Mouse (Mus musculus): ENCODE data around the gene Acvrl1.

Gene Acvrl1

DNA sequence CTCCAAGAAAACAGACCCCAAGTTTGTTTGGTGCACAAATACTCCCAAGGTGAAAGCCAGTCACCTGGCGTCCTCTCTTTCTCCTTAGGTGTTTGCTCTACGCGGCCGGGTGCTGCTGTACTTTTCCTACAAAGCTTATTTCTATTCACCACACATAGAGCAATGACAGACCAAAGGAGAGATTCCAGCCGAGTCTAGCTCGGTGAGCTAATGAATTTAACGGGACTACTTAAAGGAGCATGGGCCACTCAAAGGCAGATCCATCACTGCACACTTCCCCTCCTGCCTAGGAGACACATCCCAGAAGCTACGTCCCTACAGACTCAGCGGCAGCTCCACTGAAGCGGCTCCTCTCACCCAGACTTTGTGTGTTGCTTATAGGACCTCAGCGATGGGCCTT is 39.2 kb downstream of the Acvrl1 start:
- DNase-seq (ENCODE audit: extremely low read depth, low read depth) = no peak

DNA sequence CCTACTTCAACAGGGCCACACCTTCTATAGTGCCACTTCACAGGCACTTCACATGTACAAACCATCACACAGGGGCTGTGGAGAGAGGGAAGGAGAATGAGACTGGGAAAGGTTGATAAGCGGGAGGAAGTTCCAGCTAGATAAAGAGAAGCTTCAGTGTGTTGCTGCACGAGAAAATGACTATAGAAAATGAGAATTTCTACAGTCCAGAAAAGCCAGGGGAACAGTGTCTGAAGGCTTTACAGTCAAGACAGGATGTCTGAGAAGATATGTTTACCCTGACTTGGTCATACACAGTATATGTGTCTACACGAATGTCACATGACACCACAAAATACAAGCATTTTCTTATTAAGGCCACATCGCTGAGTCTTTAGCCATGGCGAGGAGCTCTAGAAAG is 41.6 kb downstream of the Acvrl1 start:
- peak; percentile 92 for DNase-seq (ENCODE audit: extremely low read depth, low read depth)

DNA sequence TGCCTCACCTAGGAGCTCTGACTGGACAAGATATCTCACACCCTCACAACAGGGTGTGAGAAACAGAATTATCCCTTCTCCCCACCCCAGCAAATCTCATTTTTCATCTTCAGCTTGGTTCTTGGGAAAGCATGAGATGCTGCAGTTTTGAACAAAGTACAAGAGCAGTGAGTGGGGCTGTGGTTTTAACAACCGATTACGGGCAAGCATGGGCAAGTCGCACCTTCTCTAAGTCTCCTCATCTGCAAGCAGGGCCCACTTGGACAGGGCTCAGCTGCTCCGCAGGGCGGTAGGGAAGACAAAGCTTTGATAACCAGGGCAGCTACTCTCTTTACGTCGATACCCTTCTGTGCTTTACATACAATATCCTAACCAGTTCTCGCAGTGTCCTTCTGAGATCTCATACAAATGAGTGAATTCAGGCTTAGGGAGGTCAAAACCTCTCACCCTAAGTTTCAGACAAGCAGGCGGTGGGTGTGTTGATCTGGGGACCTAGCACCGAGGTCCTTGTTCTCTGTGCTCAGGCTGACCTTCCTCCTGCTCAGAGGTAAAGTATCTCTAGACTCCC is 42.2 kb downstream of the Acvrl1 start:
- no peak for DNase-seq (ENCODE audit: extremely low read depth, low read depth)

DNA sequence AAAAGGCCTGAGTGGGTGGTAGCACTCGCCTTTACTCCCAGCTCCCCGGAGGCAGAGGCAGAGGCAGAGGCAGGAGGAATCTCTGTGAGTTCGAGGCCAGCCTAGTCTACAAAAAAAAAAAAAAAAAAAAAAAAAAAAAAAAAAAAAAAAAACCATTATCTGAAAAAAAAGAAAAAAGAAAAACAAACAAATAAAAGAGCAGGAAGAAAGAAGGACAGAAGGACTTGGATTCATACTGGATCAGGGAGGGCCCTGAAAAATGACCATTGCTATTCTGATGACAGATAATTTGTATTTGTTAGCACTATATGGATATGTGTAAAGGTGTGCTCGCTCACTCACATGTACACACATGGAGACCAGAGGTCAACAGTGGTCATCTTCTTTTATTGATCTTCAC is 43.0 kb downstream of the Acvrl1 start:
- DNase-seq (ENCODE audit: extremely low read depth, low read depth) = no peak

DNA sequence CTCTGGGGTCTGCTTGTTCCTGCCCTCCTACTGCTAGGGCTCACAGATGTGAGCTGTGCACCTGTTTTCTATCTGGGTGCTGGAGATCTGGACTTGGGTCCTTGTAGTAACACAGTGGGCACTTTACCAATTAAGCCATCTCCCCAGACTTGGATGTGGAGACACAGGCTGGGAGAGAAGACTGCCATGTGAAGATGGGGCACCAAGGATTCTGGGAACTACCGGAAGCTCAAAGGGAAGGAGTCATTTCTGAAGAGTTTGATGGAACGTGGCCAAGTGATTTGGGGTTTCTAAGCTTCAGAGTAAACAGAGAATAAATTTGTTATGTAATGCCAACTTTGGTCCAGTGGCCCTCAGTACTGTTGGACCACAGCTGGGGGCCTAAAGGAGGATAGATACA is 43.7 kb downstream of the Acvrl1 start:
- DNase-seq (ENCODE audit: extremely low read depth, low read depth) = no peak

DNA sequence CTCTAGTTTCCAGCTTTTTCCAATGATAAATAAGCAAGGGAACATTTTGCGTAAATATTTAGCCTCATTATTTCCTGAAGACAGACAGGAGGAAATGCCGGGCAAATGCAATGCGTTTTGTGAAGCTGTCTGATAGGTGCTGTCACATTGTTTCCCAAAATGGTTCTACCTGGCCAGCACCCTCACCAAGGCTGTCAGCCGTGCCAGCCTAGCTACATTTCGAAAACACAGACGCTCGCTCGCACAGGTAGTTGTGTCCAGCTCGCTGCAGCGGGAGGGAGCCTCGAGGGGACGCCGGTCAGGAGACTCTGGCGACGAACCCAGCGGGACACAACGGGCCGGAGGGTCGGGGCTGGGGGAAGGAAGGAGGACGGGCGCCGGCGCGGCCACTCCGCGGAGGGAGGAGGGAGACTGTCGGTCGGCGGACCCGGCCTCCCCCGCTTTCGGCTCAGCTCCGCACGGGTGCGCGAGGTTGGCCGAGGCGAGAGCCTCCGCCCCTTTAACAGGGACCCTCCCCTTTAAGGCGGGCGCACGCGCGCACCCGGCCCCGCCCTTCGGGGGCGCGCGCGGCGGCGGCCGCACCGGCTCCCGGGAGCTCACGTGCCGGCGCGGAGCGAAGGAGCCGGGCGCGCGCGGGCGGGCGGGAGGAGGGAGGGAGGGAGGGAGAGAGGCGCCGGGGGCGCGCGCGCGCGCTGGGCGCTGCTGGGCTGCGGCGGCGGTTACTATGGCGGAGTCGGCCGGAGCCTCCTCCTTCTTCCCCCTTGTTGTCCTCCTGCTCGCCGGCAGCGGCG is 45.3 kb downstream of the Acvrl1 start, which contains the start of gene Acvr1b:
Gene Acvr1b (plus strand): TSS at position 647 of the 791 bp plus-strand sequence.
- DNase-seq (ENCODE audit: extremely low read depth, low read depth) = no peak

DNA sequence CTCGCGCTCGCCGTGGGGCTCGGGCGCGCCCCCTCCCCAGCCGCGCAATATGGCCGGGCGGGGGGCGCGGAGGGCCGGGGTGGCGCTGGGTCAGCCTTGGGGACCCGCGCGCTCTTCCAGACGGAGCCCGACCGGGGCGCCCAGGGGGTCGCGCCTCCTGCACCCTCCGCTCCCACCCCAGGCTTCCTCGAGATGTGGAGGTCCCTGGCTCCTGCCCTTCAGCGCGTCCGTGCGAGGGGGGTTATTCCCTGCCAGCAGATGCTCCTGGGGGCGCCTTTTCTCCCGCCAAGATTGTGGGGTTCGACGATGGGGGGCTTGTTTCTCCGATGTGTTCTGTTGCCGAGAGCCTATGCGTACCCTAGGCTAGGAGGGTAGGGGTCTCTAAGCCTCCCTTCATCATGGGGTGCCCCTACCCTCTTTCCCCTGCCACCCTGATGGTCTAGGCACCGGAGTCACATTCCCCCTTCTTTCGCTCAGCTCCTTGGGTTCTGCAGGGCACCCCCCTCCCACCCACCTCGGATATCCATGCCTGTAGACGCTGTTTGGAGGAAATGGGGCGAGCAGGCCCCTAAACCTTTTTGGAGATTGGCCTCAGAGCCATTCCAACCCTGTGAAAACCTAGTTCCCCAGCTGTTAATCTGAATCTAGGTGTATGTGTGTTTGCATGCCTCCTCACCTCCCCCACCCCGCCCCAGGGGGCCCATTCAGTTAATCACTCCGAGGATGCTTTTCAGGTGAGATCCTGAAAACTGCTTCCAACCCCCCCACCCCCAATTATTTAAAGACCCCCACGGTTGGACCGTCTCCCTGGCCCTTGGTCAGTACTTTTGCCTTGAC is 46.2 kb downstream of the Acvrl1 start:
- DNase-seq (ENCODE audit: extremely low read depth, low read depth) = no peak

DNA sequence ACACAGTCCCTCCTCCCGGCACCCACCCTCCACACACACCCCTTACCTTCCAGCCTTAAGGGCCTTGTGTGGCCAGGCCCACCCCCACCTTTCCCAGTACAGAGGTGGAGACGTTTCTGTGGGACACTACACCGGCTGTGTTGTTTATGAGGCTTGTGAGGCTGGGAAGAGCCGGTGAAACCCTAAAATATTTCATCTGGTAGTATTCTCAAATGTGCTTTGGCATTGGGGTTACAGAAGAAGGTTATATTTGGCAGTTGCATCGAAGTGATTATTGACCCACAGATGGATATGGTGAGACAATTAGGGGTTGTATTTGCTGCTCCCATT is 46.8 kb downstream of the Acvrl1 start:
- no peak for DNase-seq (ENCODE audit: extremely low read depth, low read depth)

DNA sequence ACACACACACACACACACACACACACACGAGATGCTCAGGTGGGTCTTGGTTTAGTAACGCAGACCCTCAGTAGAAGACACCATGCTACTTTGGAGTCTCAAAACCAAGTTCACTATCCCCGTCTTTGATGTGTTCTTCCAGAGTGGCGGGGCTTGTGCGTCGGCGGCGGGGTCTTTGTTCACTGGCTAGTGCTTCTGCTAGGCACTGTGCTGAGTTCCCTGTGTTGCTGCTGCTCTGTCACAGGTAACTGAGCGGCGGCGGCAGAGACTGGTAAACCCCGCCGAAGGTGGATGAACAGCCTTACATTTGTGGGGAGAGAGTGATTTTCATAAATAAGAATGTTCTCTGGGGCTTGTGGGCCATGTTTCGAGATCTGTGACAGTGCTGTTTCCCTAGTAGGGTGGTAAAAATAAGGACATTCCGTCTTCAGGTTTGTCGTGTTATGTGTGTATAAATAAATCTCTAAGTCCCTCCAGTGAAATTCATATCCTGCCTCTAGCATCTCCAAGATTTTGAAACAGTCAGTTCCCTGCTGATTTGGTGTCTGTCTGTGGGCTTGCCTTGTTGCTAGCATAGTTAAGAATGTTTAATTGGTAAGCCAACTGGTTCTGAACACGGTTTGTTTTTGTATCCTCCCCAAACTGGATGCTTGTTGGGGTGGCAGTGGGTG is 47.4 kb downstream of the Acvrl1 start:
- no peak for DNase-seq (ENCODE audit: extremely low read depth, low read depth)

DNA sequence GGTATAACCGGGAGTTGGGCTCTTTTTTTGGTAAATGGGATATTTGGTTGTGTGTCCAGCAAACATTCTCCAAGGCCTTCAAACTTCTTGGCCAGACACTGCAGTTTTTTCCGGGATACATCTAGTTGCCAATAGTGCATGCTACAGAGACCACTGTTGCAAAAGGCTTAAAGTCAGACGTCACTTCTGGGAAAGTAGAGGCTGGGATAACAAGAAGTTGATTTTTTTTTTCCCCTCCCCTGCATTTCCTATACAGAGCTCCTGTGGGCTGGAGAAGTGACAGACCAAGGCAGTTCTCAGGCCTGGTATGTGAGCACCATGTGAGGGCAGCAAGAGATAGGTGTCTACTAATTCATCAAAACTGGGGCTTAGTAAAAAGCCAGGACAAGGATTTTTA is 48.0 kb downstream of the Acvrl1 start:
- no peak for DNase-seq (ENCODE audit: extremely low read depth, low read depth)

DNA sequence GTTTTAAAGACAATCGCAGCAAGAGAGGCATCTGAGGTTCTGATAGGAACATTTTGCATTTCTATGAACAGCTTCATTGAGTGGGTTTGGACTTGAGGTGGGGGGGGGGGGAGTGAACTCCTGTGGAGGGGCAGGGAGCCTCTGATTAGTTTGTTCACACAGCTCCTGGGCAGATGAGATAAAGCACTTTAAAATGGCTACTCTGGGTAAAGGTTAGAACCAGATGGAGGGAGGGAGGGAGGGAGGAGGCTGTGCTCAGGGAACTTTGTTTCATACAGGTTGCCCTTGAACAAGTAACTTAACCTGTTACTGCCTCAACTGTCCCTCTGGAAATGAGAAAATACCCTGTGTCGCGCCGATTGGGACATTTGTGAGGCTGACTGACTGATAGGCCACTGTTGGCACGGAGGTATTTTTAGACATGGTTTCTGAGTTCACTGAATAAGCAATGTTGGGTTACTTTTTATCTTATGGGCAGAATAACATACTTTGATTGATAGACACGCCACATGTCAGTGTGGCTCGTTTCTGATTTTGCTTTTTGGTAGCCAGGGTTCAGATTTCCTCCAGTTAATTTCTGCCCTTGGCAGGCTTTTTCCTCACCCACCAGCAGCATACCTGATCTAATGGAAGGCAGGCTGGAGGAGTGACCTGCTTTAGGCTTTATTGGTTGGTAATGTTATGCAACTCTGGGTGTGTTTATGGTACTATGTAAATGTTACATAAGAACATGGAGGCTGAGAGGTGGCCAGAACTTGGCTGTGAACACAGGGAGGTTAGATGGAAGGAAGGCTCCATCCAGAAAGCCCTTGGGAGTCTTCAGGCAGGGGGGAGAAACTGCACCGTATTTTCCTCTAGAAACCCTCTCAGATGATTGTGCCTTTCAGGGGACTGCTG is 48.7 kb downstream of the Acvrl1 start:
- peak; percentile 51 for DNase-seq (ENCODE audit: extremely low read depth, low read depth)

DNA sequence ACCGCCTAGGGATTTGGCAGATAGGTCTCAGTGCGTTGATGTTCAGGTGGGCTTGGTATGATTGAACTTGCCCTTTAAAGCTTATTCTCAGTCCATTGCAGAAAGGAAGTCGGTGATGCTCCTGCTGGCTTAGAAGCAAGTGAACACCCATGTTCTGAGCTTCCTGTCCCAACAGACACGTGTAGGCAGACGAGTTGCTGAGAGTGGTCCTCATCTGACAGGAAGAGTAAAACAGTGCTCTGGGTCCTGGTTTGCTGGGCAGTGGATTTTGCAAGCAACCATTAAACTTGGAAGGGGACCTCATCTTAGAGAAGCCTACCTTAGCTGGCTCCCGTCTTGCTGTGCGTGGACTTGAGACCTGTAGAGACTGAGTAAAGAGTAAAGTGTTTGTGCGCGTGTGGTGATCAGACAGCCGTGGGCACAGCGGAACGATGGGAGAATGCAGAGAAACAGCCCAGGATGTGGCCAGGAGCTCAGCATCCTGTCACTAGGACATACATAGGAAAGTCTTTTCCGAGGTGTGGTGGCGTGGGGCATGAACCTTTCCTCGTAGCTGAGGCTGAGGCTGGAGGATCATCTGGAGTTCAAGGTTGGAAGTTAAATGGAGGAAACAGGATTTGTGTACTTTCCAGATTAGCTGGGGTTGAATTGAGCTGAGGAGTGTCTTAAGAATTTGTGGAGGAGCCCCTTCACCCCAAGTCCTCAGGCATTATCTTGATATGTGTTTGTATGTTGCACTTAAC is 52.2 kb downstream of the Acvrl1 start:
- DNase-seq (ENCODE audit: extremely low read depth, low read depth) = no peak

DNA sequence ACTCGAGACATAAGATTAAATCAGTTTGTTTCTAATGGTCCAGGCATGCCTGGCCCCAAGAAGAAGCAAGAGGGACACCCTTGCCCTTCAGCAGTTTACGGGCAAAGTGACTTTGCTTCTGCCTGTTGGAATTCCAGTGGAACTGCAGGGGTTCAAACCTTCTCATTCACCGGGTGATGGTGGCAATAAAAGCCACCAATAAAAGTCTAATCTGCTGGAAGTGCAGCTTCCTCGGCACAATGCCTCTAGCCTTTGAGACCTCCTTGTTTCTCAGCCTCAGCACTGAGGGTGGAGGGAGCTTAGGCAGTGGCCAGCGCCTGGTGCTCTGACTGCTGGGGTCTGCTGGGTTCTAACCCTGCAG is 52.8 kb downstream of the Acvrl1 start:
- DNase-seq (ENCODE audit: extremely low read depth, low read depth) = no peak

DNA sequence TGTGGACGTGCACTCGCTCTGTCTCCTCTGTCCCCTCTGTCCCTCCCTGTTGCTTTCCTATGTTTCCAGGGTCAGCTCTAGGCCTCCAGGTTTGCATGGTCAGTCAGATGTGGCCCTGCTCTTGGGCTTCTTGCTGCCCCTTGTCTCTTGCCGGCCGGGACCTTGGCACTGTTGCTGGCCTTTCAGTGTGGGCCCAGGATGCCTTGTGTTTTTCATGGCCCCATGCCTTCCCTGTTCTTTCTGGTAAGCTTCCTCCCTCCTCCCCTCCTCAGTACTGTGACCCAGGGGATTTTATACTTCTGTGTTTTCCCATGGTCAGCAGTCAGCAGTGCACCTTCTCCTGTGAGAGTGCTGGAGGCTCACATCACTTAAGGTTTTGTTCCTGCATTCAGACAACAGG is 53.2 kb downstream of the Acvrl1 start:
- DNase-seq (ENCODE audit: extremely low read depth, low read depth) = no peak

DNA sequence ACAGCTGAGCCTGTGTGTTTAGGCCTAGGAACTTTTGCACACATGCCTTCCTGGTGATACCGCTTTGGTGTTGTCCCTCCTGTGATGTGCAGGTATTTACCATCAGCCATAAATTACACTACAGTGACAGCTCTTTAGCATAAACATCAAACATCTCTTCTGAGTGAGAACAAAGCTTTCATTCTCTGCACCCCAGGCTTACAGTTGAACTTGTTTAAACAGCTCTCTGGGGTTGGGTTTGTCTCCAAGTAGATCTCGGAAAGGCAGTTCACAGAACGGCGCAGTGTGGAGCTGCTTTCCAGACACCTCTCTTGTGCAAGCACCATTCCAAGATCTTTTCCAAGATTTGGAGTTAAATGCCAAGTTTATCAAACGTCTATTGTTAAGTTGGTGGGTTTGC is 54.4 kb downstream of the Acvrl1 start:
- no peak for DNase-seq (ENCODE audit: extremely low read depth, low read depth)

DNA sequence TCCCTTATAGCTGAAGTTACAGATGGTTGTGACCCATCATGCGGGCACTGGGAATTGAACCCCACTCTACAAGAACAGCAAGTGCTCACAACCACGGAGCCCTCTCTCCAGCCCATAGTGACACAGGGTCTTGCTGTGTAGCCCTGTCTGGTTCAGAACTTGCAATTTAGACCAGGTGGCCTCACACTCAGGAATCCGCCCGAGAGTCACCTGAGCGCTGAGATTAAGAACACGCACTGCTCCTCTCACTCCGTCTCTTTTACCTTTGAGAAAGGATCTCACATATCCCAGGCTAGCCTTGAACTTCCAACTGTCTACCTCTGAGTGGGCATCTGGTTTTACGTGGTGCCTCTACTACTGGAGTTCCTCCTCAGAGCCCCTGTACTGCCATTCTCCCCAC is 56.0 kb downstream of the Acvrl1 start:
- DNase-seq (ENCODE audit: extremely low read depth, low read depth) = no peak

DNA sequence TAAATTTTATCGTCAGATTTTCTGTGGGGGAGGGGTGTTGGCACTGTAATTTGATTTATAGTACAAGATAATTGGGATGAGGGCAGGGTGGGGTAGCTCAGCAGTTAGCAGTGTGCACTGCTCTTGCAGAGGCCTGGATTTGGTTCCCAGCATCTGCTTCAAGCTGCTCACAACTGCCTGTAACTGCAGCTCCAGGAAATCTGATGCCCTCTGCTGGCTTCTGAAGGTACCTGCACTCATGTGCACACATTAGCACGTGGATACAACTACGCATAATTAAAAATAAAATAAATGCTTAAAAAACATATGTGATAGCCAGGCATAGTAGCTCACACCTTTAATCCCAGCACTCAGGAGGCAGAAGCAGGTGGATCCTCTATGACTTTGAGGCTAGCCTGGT is 57.2 kb downstream of the Acvrl1 start:
- DNase-seq (ENCODE audit: extremely low read depth, low read depth) = no peak

DNA sequence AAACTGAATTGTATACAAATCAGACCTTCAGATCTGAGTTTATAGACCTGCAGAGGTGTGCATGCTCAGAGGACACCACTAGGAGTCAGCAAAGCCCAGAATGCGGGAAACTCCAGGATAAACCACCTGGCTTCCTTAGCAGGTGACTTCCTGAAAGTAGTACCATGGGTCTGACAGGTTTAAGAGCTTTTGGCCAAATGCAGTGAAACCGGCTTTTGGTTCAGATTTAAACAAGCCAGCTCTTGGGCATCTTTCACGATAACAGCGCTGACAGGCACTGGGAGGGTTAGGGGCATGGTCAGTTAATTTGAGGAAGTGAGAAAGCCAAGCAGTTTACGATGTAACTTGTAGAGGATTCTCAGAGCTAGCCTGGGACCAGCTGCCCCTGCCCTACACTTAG is 59.6 kb downstream of the Acvrl1 start:
- DNase-seq (ENCODE audit: extremely low read depth, low read depth) = no peak

DNA sequence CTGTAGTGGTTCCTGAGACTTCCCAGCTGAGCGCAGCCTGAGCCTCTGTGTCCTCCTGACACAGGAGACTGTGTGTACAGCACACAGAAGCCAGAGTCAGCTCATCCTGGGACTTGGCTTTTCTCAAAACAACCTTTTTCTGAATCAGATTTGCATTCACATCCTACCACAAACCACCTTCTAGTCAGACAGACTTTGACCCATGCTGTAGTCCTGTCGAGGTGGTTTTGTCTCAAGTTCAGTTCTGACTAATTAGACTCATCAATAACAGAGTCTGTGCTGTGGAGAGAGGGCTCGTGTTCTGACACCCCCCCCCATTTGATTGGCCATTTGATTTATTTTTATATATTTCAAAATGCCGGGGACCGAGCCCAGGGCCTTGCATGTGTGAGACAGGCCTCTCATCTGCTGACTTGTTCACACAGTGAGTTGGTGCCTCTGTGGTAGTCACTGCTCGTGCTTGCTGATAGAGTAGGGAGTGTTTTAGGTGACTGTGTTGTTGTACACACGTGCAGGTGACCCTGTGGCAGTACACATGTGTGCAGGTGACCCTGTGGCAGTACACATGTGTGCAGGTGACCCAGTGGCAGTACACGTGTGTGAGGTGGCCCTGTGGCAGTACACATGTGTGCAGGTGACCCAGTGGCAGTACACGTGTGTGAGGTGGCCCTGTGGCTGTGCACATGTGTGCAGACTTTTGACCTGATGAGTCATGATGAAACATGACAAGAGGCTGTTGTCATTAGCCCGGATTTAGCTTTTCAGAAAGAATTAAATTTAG is 61.8 kb downstream of the Acvrl1 start:
- DNase-seq (ENCODE audit: extremely low read depth, low read depth) = no peak

DNA sequence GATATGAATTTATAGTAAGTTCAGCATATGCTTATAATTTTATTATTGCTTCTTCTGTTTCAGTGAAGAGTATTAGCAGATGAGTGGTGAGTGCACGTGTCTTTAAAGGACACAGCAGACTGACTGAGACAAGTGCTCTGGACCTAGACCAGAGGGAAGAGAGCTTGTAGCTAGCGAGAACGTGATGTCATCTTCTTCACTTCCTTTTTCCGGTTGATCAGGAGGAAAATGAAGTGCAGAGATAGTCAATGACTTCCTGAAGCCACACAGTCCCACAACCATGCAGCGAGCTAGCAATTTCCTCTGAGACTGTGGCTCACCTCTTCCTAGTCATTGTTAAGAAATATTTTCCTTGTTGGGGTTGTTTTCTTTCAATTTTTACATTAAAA is 62.4 kb downstream of the Acvrl1 start:
- peak; percentile 54 for DNase-seq (ENCODE audit: extremely low read depth, low read depth)
